Mouse (Mus musculus) cerebellum, postnatal 10 days (tissue): ENCODE results near the gene Mpig6b.

Experiments
- DNase-seq, 2 experiments: peaks; one replicate each; pipeline ENCODE4 v3.0.0; 2021; ENCODE audit warnings: mixed read lengths in 2 of 2

Mpig6b gene

DNA sequence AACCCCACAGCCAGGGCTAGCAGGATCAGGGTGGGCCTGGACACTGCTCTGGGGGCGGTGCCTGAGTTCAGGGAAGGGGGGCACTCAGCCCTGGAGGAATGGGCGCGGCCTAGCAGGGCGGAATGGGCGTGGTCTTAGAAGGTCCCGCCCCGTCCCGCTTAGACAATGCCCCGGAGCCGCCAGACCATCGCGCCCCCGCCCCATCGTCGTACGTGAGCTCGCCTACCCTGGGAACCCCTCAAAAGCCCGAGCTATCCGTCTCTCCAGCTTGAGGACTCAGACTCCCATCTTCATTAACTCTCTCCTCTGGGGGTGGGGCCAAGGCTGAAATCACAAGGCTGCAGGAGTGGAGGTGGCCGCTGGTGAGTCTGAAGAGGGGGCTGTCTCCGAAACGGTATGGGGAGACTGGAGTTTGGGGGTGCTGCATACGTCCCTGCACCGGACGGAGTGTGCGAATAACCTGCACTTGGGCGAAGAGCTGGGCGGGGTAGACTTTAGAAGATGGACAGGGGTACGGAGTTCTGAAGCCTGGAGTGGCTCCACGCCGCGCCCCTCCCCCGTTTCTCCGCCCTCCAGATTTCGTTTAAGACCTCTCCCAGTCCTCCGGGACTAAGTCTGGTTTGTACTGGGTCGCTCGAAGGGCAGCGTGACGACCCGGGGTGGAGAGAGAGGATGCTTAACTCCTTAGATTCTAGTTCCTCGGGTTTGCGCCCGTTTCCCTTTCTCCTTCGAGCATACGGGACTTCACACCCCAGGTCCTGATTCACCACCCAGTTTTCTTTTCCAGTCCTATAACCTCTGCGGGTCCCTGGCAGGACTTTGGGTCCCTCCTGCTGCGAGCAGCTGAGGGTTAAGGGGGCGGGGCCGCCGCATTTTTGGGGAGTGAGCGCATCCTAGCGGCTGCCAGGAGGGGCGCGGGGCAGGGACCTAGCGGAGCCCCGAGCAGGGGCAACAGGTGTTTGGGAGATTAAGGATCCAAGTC, 6.8 kb downstream of the Mpig6b start, which contains the start of gene Ddah2:
Ddah2 (plus strand) TSS at position 125 of the 982 bp plus-strand sequence.
- peak; percentile 97 to 98 for DNase-seq

DNA sequence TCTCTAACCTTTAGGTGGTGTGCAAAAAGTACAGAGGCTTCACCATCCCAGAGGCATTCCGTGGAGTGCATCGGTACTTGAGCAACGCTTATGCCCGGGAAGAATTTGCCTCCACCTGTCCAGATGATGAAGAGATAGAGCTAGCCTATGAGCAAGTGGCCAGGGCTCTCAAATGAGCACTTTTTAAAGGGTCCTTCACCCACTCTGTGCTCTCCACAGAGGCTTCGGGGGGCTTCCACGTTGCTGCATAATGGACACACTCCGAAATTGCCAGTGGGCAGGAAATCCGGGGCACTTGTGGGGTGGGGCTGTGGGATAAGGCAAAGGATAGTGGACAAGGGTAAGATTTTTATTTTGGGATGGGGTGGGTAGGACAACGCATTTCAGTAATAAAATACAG, 7.7 kb downstream of the Mpig6b start:
- DNase-seq = peak in 1 of 2 experiments; percentile 27

DNA sequence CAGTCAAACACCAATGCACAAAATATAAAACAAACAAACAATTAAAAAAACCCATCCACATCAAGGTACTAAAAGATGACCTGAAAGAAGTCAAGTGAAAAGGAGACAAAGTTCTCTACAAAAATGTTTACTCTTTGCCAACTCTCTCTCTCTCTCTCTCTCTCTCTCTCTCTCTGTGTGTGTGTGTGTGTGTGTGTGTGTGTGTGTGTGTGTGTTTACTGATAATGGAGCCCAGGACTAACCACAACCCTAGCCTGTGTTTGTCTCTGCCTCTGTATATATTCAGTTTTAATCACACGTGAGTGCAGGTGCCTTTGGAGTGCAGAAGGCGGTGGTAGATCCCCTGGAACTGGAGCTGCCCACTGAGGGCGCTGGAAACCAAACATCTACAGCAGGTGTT, 8.9 kb downstream of the Mpig6b start:
- no peak for DNase-seq

DNA sequence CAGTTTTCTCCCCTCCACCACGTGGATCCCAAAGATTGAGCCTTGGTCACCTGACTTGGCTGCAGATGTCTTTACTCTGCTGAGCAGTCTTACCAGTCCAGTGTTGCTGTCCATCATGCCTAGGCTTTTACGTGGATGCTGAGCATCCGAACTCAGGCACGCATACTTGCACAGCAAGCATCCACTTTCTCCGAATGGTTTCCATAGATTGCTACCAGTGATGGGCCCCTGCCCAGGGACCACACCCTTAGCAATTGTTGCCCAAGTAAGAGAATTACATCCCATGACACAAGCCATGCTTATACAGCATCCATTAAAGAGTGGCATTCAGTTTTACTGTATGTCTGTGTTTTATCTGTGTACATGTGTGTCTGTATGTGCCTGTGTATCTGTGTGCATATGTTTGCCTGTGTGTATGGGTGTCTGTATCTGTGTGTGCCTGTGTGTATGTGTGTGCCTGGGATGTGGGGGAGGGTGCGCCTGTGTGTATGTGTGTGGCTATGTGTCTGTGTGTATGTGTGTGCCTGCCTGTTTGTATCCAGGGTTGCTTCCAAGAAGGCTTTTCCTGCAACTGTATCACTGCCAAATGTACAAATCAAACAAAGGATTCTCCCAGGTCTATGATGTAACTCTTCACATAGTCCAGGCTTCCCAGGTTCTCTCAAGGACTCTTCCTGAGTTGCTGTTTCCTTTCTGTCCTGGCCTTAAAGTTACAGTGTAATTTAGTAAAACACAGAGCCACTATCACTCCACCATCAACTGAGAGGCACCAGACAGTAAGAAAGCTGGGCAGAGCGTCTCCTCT, 10.1 kb downstream of the Mpig6b start:
- no peak for DNase-seq

DNA sequence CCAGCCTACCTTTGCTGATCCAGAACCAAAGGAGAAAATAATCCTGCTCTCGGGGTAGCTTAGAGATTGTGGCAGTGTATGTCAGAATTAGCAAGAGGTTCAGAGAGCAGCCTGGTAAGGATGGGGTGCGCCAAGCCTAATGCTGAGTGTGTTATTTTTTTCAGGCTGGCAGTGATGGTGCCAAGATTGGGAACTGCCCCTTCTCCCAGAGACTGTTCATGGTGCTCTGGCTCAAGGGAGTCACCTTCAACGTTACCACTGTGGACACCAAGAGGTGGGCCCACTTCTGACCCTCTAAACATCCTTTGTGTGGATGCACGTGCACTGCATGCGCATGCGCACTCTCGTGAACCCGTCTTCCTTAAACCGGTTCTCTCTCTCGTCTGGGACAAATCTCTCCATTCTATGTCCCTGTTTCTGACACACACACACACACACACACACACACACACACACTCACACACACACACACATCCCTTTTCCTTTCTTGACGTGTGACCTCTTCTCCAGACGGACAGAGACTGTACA, 13.6 kb downstream of the Mpig6b start:
- no peak for DNase-seq

DNA sequence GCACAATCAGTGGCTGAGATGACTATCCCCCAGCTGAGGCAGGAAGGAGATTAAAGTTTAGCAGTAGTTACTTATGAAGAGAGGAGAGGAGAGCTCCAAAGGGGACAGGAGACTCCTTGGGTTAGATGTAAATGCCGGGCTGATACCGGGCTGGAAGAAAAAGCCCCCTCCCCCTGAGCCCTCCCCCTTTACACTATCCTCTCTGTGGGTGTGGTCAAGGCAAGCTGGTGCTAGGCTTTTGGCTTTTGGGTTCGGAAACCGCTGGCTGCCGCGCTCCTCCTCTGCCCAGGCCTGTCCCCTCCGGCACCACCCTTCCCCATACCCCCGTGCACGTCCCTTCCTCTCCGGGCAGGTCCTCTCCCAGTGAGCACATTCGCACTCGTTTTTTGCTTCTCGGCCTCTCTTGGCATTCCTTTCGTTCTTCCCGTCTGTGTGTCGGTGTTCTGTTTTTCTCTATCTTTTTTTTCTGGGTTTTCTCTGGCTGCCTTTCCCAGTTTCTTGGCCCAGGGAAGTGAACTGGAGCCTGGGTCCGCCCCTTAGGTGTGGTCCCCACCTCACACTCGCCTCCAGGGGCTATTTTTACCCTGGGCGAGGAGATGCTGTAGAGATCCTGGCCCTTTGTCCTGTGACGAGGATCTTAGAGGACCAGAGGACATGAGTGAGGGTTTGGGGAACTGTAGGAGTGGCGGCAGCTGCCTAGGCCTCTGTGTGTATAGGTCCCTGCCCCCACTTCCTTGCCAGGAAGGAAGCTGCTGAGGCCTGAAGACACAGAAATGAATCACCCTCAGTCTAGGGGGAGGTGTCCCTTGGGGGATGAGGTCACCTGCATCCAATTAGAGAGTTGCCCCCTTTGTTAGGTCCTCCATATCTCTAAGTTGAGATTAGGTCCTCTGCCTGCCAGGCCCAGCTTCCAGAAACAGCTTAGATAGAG, 14.6 kb downstream of the Mpig6b start:
- DNase-seq = peak; percentile 89 to 90

DNA sequence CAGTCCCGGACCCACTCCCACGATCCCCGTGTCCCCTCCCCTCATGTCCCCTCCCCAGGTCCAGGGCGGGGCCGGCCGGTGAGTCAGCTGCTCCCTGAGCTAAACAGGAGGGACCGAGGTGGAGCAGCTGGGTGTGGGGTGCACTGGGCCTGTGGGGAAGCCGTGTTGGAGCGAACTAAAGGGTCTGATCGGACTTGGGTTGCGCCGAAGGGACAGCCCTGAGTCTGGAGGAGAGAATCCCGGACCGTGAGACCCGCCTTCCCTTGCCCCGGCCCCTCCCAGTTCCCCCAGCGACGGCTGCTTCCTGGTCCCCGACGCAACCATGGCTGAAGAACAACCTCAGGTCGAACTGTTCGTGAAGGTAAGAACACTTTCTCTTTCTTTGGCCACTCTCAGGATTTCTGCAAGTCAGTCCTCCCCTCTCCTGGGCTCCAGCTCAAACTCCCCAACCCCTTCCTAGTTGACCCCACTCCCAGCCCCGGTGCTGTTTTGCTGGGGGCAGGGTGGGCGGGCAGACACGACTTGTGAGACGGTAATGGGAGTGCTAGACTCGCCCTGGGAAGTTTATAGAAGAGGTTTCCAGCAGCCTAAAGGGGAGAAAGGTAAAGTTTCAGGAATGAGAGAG, 15.7 kb downstream of the Mpig6b start:
- DNase-seq = peak; percentile 66 to 75

DNA sequence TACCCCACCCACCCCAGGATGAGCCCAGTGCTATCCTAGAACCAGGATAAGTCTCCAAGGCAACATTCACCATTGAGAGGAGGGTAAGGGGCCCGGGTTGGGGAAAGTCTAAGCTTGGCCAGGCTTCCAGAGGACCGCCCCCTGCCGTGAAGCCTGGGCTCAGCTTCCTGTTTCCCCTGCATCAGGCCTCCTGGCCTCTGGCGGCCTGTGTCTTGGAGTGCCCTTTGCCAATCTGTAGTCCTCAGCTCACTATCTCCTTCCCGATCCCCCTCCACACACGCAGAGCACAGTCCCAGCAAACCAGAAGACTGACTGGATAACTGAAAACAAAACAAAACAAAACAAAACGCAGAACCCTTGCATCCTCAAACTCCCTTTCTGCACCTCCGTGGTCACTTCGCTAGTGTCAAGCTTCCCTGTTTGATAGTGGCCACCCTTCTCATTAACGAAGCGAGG, 16.4 kb downstream of the Mpig6b start, which contains the start of gene Clic1:
Clic1 (plus strand) TSS at position 406 of the 456 bp plus-strand sequence.
- DNase-seq = peak; percentile 71 to 78

DNA sequence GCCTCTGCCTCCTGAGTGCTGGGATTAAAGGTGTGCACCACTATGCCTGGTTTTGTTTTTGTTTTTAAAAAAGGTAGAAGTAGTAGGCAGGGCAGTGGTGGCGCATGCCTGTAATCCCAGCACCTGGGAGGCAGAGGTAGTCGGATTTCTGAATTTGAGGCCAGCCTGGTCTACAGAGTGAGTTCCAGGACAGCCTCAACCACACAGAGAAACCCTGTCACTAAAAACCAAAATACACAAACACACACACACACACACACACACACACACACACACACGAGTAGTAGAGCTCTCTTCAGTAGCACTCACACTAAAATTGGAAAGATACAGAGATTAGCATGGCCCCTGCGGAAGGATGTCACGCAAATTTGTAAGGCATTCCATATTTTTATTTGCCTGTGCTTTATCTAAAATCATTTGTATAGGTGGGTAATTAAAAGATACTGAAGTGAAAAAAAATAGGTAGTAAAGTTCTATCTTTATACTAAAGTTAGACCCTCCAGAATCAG, 17.0 kb downstream of the Mpig6b start:
- DNase-seq = no peak

DNA sequence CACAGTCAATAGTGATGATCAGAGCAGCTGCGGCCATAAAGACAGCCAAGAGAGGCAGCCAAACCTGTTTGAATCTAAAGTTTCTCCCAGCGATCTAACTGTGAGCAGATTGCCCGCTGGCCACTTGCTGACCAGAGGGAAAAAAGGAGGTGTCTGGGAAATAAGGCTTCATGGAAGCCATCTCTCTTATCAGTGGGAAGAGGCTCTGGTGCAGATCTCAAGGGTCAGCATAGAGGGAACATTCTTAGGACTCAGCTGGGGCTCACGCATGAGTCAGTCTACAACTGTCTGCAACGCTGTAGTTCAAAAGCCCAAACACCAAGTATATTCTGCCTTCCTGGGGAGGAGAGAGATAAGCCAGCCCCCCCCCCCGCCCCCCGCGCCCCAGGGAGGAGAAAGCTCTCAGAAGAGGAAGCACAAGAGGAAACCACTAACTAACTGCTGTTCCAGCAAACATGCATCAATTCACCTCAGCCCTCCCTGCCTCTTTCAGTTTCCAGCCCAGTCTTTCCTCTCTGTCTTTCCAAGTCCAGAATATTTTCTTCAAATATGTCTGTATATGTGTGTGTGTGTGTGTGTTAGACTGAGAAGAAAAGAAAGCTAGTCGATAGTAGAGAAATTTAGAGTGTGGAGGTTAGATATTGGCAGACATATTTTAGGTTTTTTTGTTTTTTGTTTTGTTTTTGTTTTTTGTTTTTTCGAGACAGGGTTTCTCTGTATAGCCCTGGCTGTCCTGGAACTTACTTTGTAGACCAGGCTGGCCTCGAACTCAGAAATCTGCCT, 17.6 kb downstream of the Mpig6b start:
- DNase-seq = peak; percentile 25 to 41

DNA sequence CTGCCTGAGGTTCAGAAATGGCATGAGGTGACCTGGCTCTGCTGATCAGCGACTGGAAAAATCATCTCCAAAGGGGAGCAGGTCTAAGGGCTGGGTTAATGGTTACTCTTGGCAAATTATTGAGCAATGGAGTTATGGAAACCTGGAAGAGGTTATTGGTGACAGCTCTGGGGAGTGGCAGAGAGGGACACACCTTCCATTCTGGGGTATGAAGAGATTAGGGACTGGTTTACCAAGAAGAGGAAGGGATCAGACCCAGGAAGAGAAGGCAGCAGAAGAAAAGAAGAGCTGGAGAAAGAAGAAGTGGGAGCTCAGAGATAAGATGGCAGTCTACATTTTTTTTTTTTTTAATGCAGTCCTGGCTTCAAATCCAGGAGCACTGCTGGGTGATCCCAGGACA, 18.3 kb downstream of the Mpig6b start:
- DNase-seq = no peak

DNA sequence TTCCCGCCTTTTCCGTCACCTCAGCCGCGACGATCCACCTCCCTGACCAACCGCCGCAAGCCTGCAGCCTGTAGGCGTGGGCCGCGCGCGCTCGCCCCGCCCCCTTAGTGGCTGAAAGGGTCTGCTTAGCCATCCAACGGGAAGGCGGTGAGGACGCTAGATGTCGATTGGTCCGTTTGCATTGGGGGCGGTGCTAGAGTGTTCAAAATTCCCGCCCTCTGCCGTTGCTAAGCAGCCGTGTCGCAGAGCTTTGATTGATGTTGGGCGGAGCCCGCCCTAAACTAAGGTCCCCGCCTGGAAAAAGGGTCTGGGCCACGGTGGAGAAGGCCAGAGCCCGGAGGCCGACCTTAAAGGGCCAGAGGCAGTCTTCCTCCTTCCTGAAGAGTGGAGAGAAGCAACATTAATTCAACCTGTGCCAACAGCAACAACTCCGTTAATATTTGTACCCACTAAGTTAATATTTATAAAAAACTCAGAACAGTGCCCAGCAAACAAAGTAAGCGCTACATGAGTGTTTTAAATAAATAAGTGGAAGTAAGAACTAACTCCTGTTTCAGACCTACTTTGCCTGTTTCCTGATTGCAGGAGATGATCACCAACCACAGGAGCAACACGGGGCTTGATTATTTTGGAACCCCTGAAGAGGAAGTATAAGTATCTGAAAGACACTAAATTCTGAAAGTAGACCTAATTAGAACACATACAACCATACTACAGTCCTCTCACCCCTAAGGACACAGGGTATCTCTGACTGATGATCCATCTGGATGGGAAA, 19.1 kb downstream of the Mpig6b start, which contains the start of gene Msh5:
Msh5 (minus strand) TSS at position 65 of the 775 bp plus-strand sequence.
- DNase-seq = peak; percentile 99

DNA sequence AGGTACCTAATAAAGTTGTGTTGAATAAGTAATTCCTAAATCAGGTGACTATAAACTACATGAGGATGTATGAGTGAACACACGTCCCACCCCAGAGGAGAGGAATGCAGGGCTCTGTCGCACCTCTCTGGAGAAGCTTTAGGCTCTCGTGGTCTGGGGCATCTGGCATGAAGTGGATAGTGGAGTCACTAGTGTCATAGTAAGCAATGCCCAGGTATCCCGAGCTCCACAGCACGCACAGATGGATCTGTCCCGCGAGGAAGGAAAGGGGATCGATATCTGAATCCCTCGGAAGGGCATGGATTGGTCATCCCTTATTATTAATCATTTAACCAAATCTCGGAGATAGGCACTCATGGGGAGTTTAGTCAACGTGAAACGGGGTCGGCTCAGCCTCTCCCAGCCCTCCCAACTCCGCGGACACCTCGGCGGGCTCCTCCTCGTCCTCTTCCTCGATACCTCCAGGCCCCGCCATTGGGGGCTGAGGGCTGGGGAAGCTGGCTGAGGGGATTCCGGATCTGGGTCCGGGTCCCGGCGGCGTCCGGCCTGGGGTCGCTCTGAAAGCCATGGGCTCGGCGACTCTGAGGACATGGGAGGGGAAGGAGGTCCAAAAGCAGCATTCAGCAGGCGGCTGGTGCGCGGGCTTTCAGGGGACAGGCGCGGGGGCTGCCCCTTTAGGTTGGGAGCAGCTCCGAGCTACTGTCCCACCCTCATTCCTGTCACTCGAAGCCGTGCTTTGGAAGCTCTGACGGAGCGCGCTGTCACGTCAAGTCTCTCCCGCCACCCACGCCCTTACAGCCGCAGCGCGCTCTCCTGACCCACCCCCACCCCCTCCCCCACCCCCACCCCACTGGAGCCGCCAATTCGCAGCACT, 19.9 kb downstream of the Mpig6b start:
- no peak for DNase-seq

DNA sequence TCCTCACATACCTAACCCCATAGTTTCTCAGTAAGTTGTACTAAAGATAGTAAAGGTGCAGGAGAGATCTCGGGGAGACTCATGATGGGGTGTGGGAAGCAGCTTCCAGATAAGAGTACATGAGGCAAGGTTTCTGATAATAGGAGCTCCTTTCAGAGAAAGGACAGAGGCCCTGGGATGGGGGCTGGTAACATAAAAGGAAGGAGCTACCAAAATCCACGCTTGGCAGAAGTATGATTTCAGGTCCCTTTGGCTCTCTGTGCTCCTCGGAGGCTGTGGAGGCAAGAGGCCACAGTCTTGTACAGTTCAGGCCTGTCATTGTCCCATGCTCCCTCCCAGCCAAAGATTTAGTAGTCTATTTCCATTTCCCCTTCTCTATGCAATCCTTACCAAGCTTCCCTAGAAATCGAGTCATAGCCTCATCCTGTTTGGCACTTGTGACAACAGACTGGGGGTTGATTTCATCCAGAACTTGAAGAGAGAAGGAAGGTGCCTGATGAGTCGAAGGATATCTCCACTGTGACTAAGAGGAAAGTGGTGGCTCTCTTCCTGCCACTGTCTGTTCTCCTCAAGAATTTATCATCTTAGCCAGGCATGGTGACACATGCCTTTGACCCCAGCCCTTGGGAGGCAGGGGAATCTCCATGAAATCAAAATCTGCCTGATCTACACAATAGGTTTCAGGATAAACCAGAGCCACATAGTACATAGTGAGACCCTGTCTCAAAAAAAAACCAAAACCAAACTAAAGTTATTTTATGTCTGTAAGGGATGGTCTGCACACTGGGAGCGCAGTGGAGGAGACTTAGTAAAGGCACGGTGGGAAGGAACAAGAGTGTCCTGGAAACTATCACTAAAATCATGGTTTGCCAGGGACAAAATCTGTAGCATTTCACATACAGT, 20.8 kb downstream of the Mpig6b start:
- no peak for DNase-seq

DNA sequence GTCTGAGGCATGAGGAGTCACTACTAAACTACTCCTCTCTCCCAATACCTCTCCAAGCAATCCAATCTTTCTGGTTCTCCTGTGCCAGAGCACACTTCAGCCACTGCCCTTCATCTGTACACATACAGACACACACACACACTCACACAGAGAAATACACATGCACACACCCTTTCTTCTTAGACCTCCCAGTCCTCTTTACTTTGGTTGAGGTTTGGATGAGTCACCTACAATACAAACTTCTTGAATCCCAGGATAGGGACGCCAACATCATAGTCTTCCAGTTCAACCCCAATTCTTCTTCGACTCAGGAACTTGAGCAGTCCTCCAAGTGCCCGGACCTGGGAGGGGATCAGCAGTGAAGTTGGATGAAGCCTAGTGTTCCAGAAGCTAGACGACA, 22.2 kb downstream of the Mpig6b start:
- no peak for DNase-seq

DNA sequence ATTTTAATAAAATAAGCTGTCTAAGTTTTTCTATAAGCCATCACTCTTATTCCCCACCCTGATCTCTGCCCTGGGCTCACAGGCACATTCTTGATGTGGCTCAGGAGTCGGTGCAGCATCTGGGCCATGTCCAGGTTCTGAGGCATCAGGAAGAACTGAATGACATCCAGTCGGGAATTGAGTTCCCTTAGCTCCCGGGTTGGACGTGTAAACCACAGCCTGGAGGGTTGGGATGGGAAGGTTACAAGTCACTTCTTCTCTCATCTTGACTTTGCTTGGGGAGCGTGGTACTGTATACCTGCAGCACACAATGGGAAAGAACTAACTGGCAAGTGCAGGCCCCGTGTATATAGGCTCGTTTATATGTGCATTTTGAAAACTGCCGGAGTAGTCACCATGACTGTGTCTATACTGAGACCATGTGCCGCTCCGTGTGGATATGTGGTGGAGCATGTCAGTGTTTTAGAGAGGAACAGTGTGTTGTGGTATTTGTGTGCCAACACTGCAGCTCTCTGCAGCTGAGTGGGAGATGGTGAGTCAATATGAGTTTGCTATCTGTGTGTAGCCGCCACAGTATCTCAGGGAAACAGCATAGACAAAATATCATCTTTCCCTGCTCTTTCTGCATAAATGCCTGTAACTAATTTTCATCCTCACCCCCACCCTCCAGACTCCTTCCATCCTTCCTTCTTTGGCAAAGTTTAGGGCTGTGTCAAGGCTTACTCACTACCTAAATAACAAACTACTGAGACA, 26.7 kb downstream of the Mpig6b start:
- DNase-seq = no peak

DNA sequence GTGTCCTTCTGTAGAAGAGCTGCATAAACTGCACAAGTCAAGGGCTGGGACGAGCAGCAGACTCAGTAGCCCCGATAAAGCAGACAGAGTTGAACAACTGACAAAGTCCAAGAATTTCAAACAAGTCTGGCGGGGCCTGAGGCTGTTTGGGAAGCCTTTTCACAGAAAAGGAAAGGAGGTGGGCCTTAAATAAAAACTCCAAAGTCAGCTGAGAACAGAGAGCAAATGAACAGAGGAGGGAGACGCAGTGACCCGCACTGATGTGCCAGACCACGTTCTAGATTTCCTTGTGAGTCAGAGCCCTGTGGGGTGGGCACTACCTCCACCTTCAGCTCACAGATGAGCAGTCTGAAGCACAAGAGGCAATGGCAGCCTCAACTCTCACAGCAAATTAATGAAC, 31.1 kb downstream of the Mpig6b start:
- no peak for DNase-seq
